Mouse (Mus musculus): ENCODE measurements around the gene Epas1. TPM values are rescaled to one million over a fixed set of nuclear protein-coding genes. Genes with fewer than 3 reads are reported as not detected.

Gene Epas1
- polyA plus RNA-seq, 1 experiment from 2014 or later, result 4.3 TPM

DNA sequence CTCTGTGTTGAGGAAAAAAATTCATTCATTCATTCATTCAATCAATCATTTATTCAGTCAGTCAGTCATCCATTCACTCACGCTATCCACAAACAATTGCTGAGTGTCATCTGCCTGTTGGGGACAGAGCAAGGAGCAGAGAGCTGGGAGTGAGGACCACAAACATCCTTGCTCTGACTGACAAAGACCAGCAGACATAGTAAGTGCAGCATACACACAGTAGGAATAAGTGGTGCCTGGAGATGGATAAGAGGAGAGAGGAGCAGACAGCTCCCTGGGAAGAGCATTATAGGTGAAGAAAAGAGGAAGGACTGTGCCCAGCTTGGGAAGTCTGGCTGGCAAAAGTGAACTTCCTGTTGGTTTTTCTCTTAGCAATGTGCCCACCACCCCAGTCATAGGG, 21.0 kb upstream of the Epas1 start:
- H3K27me3 ChIP-seq (replicated peaks), result no peaks in the 10 kb centered on the region
- no peaks in the 10 kb centered on the region for H3K36me3 ChIP-seq
- no peak overlapping the region for H3K9ac ChIP-seq
- H3K27ac ChIP-seq, result no peak overlapping the region
- H3K4me3 ChIP-seq, result no peak overlapping the region
- peak overlapping the region; percentile 43 for H3K4me2 ChIP-seq (replicated peaks)
- H3K4me1 ChIP-seq, result peaks cover 8% of the 10 kb centered on the region; the same call in 1 of the 2 replicates
- no peaks in the 10 kb centered on the region for H3K9me3 ChIP-seq
- ATAC-seq (ENCODE audit: low FRiP score, low read depth), result no peak
- 83% methylated on average over 1 of the region's 1 CpGs for WGBS

DNA sequence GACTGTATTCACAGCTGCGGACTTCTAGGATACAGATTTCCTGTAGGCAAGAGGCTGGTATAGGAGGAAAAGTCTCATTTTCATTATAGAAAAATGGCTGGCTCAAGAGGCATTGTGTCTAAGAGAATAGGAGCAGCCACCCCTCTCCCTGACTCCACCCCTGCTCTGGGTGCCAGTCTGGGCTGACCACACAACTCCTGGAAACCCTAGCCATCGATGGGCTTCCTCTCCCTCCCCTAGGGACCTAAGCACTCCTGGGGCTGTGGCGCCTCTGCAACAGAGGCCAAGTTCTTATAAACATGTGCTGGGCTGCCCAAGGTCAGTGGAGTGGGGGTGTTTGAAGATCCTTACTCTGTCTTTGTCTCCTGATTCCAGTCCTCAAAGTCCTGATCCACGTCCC, 19.9 kb upstream of the Epas1 start:
- no peaks in the 10 kb centered on the region for H3K27me3 ChIP-seq (replicated peaks)
- ATAC-seq (ENCODE audit: low FRiP score, low read depth), result no peak
- no peak overlapping the region for H3K9ac ChIP-seq
- H3K27ac ChIP-seq, result no peak overlapping the region
- peaks cover 8% of the 10 kb centered on the region; the same call in 1 of the 2 replicates for H3K4me1 ChIP-seq
- no peak overlapping the region for H3K4me2 ChIP-seq (replicated peaks)
- no peaks in the 10 kb centered on the region for H3K9me3 ChIP-seq
- H3K36me3 ChIP-seq, result no peaks in the 10 kb centered on the region
- H3K4me3 ChIP-seq, result no peak overlapping the region
- WGBS, result 86% methylated on average over 4 of the region's 4 CpGs

DNA sequence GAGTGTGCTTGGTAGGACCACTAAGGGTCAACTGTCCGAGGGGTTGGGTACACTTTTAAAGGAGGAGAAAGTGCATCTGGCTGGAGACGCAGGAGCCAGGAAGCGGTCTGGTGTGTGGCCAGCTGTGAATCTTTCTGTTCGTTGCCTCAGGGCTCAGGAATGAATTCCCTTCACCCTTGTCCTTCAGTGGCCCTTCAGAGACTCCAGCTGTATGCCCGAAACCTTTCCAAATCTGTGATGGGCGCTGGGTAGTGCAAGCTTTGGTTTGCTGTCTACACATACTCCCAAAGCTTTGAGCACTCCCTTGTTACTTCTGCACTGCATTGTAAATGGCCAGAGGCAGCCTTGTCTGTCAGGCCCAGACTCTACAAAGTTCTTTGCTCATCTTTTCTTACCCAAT, 15.0 kb upstream of the Epas1 start:
- Histone ChIP-seq H3K4me3 (no peak overlapping the region), H3K4me1 (no peaks in the 10 kb centered on the region), H3K9ac (no peak overlapping the region), H3K27ac (no peak overlapping the region), H3K27me3 (replicated peaks) (no peaks in the 10 kb centered on the region), H3K9me3 (no peaks in the 10 kb centered on the region), H3K36me3 (no peaks in the 10 kb centered on the region), H3K4me2 (replicated peaks) (no peak overlapping the region)
- WGBS, result 84% methylated on average over 6 of the region's 6 CpGs
- no peak for ATAC-seq (ENCODE audit: low FRiP score, low read depth)

DNA sequence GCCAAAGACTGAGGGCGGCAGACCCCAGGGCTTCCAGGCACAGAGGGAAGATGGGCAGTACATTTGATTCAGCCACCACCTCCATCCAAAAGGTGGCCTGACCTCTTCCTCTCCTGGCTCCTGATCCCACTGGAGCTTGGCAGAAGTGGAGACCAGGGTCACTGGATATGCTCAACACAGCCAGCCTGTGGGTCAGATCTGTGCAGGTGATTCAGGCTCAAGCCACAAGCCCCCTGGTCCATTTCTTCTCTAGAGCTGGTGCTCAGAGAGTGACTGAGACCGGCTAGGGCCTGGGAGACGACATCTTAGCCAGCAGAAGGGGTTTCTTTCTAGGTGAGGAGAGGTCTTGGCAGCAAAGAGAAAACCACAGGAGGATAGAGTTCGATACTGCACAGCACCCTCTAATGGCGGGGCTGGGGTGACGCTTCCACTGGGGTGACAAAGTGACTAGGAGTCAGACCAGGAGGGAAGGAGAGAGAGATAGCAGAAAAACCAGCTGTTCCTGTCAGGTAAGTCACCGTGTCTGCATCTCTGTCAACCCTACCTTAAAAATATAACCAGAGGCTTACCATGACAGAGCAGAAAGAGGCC, 10.1 kb upstream of the Epas1 start:
- Histone ChIP-seq H3K27me3 (replicated peaks) (no peaks in the 10 kb centered on the region), H3K9ac (no peak overlapping the region), H3K4me1 (no peaks in the 10 kb centered on the region), H3K4me3 (no peak overlapping the region), H3K27ac (no peak overlapping the region), H3K36me3 (no peaks in the 10 kb centered on the region), H3K9me3 (no peaks in the 10 kb centered on the region), H3K4me2 (replicated peaks) (no peak overlapping the region)
- ATAC-seq (ENCODE audit: low FRiP score, low read depth), result no peak
- 92% methylated on average over 7 of the region's 7 CpGs for WGBS

GRCm38 (mm10) chr17:86744943-86745342, 8.6 kb upstream of the Epas1 start:
- Histone ChIP-seq H3K4me3 (no peak overlapping the region), H3K27me3 (replicated peaks) (no peaks in the 10 kb centered on the region), H3K9me3 (no peaks in the 10 kb centered on the region), H3K4me1 (no peaks in the 10 kb centered on the region), H3K27ac (no peak overlapping the region), H3K9ac (no peak overlapping the region), H3K36me3 (no peaks in the 10 kb centered on the region), H3K4me2 (replicated peaks) (no peak overlapping the region)
- WGBS, result 30% methylated on average over 6 of the region's 6 CpGs
- no peak for ATAC-seq (ENCODE audit: low FRiP score, low read depth)

GRCm38 (mm10) chr17:86751373-86751871, 2.1 kb upstream of the Epas1 start:
- no peaks in the 10 kb centered on the region for H3K9me3 ChIP-seq
- H3K4me2 ChIP-seq (replicated peaks), result no peak overlapping the region
- no peak overlapping the region for H3K9ac ChIP-seq
- no peak overlapping the region for H3K27ac ChIP-seq
- H3K27me3 ChIP-seq (replicated peaks), result peaks cover 54% of the 10 kb centered on the region
- H3K4me3 ChIP-seq, result no peak overlapping the region
- WGBS, result 73% methylated on average over 10 of the region's 10 CpGs
- no peaks in the 10 kb centered on the region for H3K36me3 ChIP-seq
- ATAC-seq (ENCODE audit: low FRiP score, low read depth), result no peak
- H3K4me1 ChIP-seq, result peaks cover 30% of the 10 kb centered on the region

- peak overlapping the region; percentile 94 for H3K4me2 ChIP-seq (replicated peaks)
- WGBS, result under 1% methylated on average over 55 of the region's 55 CpGs
- no peak overlapping the region for H3K27ac ChIP-seq
- H3K27me3 ChIP-seq (replicated peaks), result peaks cover 69% of the 10 kb centered on the region
- no peaks in the 10 kb centered on the region for H3K36me3 ChIP-seq
- ATAC-seq (ENCODE audit: low FRiP score, low read depth), result peak; percentile 35
- H3K4me3 ChIP-seq, result peak overlapping the region; percentile 51
- peak overlapping the region; percentile 26; the same call in 1 of the 2 replicates for H3K9ac ChIP-seq
- H3K9me3 ChIP-seq, result no peaks in the 10 kb centered on the region
- H3K4me1 ChIP-seq, result peaks cover 30% of the 10 kb centered on the region
Observed at GRCm38 (mm10) chr17:86753931-86754805, 668 bp downstream of the Epas1 start.

DNA sequence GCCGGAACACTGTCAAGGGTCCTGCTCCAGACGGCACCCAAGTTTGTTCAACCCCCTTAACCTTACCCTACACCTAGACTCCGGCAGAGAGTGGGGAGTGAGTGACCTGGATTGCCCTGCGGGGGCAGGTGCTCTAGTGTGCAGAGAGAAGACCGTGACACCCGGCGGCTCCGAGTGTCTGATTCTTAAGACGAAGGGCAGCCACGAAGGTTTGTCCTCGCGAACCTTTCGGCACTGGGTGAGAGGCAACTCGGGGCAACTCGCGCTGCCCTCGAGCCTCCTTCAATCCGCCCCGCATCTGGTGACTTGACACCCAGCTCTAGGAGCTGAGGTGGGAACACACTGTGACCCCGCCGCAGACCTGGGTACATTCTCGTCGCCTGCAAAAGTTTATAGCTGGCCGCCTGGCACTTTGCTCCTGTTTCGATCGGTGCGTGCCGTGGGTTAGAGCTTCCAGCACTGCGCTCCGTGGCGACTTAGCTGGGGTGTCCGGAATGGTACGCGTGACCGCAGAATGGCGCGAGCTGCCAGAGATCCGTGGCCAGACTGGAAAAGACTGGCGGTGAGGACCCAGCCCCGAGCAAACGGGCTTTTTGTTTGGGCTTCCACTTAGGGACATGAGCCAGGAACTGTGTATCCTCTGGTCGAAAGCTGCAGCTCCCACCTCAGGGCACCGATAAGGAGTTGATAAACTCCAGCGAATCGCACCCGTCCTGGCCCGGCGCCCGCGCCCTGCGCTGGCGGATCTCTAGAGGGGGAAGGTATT, 1.5 kb downstream of the Epas1 start:
- no peak for ATAC-seq (ENCODE audit: low FRiP score, low read depth)
- H3K4me3 ChIP-seq, result peak overlapping the region; percentile 51
- peaks cover 69% of the 10 kb centered on the region for H3K27me3 ChIP-seq (replicated peaks)
- WGBS, result 2% methylated on average over 52 of the region's 52 CpGs
- H3K9me3 ChIP-seq, result no peaks in the 10 kb centered on the region
- no peaks in the 10 kb centered on the region for H3K36me3 ChIP-seq
- peak overlapping the region; percentile 26; the same call in 1 of the 2 replicates for H3K9ac ChIP-seq
- H3K27ac ChIP-seq, result no peak overlapping the region
- H3K4me2 ChIP-seq (replicated peaks), result peak overlapping the region; percentile 94
- peaks cover 30% of the 10 kb centered on the region for H3K4me1 ChIP-seq

GRCm38 (mm10) chr17:86755581-86756195, 2.2 kb downstream of the Epas1 start:
- peaks cover 66% of the 10 kb centered on the region for H3K27me3 ChIP-seq (replicated peaks)
- 11% methylated on average over 11 of the region's 11 CpGs for WGBS
- no peak overlapping the region for H3K27ac ChIP-seq
- no peaks in the 10 kb centered on the region for H3K9me3 ChIP-seq
- no peaks in the 10 kb centered on the region for H3K36me3 ChIP-seq
- H3K9ac ChIP-seq, result no peak overlapping the region
- H3K4me1 ChIP-seq, result peaks cover 30% of the 10 kb centered on the region
- no peak for ATAC-seq (ENCODE audit: low FRiP score, low read depth)
- peak overlapping the region; percentile 94 for H3K4me2 ChIP-seq (replicated peaks)
- H3K4me3 ChIP-seq, result peak overlapping the region; percentile 51

- no peak for ATAC-seq (ENCODE audit: low FRiP score, low read depth)
- H3K27ac ChIP-seq, result no peak overlapping the region
- no peaks in the 10 kb centered on the region for H3K36me3 ChIP-seq
- H3K4me2 ChIP-seq (replicated peaks), result no peak overlapping the region
- H3K27me3 ChIP-seq (replicated peaks), result peaks cover 51% of the 10 kb centered on the region
- no peak overlapping the region for H3K9ac ChIP-seq
- no peak overlapping the region for H3K4me3 ChIP-seq
- H3K9me3 ChIP-seq, result no peaks in the 10 kb centered on the region
- peaks cover 28% of the 10 kb centered on the region for H3K4me1 ChIP-seq
- WGBS, result 36% methylated on average over 2 of the region's 2 CpGs
Observed at GRCm38 (mm10) chr17:86757621-86758020, 4.1 kb downstream of the Epas1 start.

DNA sequence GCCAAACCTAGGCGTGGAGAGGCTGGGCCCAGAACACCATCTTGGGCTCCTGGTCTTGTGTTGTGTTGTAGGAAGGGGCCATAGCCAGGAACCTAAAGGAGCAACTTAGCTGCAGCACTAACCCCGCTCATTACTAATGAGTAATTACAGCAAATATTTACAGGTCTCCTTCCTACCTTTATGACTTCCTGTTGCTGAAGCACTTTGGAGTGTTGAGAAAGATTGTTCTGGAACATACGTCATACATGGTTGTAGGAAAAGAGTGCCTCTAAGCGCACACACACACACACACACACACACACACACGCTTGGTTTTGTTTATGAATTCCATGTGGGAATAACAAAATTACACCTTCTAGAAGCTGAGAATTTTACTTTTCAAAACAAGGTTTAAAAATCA, 8.4 kb downstream of the Epas1 start:
- ATAC-seq (ENCODE audit: low FRiP score, low read depth), result no peak
- 85% methylated on average over 5 of the region's 5 CpGs for WGBS
- no peak overlapping the region for H3K4me3 ChIP-seq

More for the DNA sequence above, 8.4 kb downstream of the Epas1 start:
- Histone ChIP-seq H3K4me1 (no peaks in the 10 kb centered on the region), H3K27me3 (replicated peaks) (0 out of 2 replicates have a peak, but pooled peaks cover 11% of the 10 kb centered on the region), H3K27ac (no peak overlapping the region), H3K9me3 (no peaks in the 10 kb centered on the region), H3K4me2 (replicated peaks) (no peak overlapping the region), H3K36me3 (no peaks in the 10 kb centered on the region), H3K9ac (no peak overlapping the region)

Data from neural tube, embryonic 12.5 days (tissue).